Mouse (Mus musculus) spleen, adult 18-20 months (tissue): Measurements from ENCODE around the gene Lrmp.

Experiments used
- DNase-seq, 2 experiments: peaks; one replicate each; pipeline ENCODE4 v3.0.0; 2022; ENCODE audit warnings: mixed read lengths in 2 of 2

Lrmp gene

GRCm38 (mm10) chr6:145139776-145140475 lies 24.5 kb downstream of the Lrmp start:
- no peak for DNase-seq

GRCm38 (mm10) chr6:145140706-145141105 lies 25.3 kb downstream of the Lrmp start:
- DNase-seq: no peak

- no peak for DNase-seq
These were observed 26.4 kb downstream of the Lrmp start for GRCm38 (mm10) chr6:145141827-145142226.

- DNase-seq: no peak
These were observed 29.7 kb downstream of the Lrmp start for GRCm38 (mm10) chr6:145145173-145145572.

- DNase-seq: no peak
These were observed 32.3 kb downstream of the Lrmp start for GRCm38 (mm10) chr6:145147716-145148115.

GRCm38 (mm10) chr6:145149054-145149453 lies 33.6 kb downstream of the Lrmp start:
- DNase-seq: no peak

- no peak for DNase-seq
These were observed 43.2 kb downstream of the Lrmp start for GRCm38 (mm10) chr6:145158619-145159018.

- no peak for DNase-seq
These were observed 45.1 kb downstream of the Lrmp start for GRCm38 (mm10) chr6:145160581-145160980.

- no peak for DNase-seq
These were observed 56.6 kb downstream of the Lrmp start for GRCm38 (mm10) chr6:145171892-145172606.

- DNase-seq: no peak
These were observed 58.3 kb downstream of the Lrmp start for GRCm38 (mm10) chr6:145173781-145174191.

- DNase-seq: no peak
These were observed 60.1 kb downstream of the Lrmp start for GRCm38 (mm10) chr6:145175571-145175981.

- DNase-seq: no peak
These were observed 61.0 kb downstream of the Lrmp start for GRCm38 (mm10) chr6:145176474-145176873.

- peak; percentile 36 to 71 for DNase-seq
These were observed 64.2 kb downstream of the Lrmp start for GRCm38 (mm10) chr6:145179665-145180064.

- no peak for DNase-seq
These were observed 66.6 kb downstream of the Lrmp start for GRCm38 (mm10) chr6:145182044-145182443.

- no peak for DNase-seq
These were observed 70.6 kb downstream of the Lrmp start for GRCm38 (mm10) chr6:145186096-145186495.

- peak in 1 of 2 experiments; percentile 28 for DNase-seq
These were observed 71.9 kb downstream of the Lrmp start for GRCm38 (mm10) chr6:145187093-145188088.

GRCm38 (mm10) chr6:145193038-145193437 lies 77.6 kb downstream of the Lrmp start:
- no peak for DNase-seq

GRCm38 (mm10) chr6:145193446-145193845 lies 78.0 kb downstream of the Lrmp start:
- DNase-seq: no peak

- no peak for DNase-seq
These were observed 82.7 kb downstream of the Lrmp start for GRCm38 (mm10) chr6:145197949-145198686.

GRCm38 (mm10) chr6:145202432-145203125 lies 87.1 kb downstream of the Lrmp start:
- no peak for DNase-seq

GRCm38 (mm10) chr6:145204440-145204839 lies 89.0 kb downstream of the Lrmp start:
- DNase-seq: no peak

- DNase-seq: no peak
These were observed 89.7 kb downstream of the Lrmp start for GRCm38 (mm10) chr6:145205142-145205541.
